Mouse (Mus musculus): Measurements from ENCODE around the gene Opcml. TPM values are rescaled to one million over a fixed set of nuclear protein-coding genes. Genes with fewer than 3 reads are reported as not detected.

Opcml gene
- polyA plus RNA-seq, 1 experiment = 88.3 TPM

DNA sequence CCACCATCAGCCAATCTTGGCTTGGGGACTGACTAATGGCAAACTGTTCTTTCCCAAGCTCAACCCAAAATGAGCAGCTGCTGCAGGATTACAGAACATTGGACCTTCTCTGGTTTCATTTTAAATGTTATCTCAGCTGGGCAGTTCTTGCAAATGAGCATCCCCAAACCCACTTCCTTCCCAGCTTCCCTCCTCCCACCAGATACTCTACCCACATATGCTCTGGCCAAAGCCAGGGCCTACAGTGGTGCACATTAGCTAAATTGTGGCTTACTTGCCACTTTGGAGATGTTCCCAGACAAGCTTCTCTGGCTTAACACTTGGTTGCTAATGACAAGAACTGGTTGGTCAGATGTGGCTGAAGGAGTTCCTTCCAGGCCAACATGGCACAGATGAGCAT, 311.4 kb downstream of the Opcml start:
- TF ChIP-seq CTCF (IDR thresholded peaks at IDR 0.05; ENCODE audit: extremely low read depth, insufficient read depth, low read length) = no peak
- TF ChIP-seq POLR2A (IDR thresholded peaks at IDR 0.05; ENCODE audit: extremely low read depth, insufficient read depth, low read length) = no peak
- Histone ChIP-seq H3K4me1 (ENCODE audit: control insufficient read depth, insufficient read depth, low read length) (peaks cover 3% of the 10 kb centered on the region), H3K27ac (ENCODE audit: insufficient read depth, low read length) (no peak overlapping the region), H3K4me3 (ENCODE audit: insufficient read depth, low read length) (no peak overlapping the region)

DNA sequence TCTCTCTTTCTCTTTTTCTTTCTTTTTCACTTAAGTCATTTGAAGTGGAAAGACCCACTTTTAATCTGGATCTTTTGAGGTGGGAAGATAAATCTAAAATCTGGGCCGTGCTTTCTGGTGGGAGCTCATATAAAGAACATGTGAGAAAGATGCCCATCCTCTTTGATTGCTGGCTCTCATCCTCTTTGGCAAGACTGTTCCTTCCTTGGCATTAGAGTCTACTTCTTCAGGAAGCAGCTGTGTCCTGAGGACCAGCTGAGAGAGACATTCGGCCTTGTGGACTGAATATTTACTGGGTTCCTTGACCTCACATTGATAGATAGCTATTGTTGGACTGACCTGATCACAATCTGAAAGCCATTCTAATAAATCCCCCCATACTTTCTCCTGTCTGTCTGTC, 331.3 kb downstream of the Opcml start:
- 0 out of 2 replicates have a peak, but pooled peaks cover 1% of the 10 kb centered on the region for H3K4me1 ChIP-seq (ENCODE audit: control insufficient read depth, insufficient read depth, low read length)
- H3K4me3 ChIP-seq (ENCODE audit: insufficient read depth, low read length) = no peak overlapping the region
- no peak for TF ChIP-seq POLR2A (IDR thresholded peaks at IDR 0.05; ENCODE audit: extremely low read depth, insufficient read depth, low read length)
- no peak overlapping the region for H3K27ac ChIP-seq (ENCODE audit: insufficient read depth, low read length)

DNA sequence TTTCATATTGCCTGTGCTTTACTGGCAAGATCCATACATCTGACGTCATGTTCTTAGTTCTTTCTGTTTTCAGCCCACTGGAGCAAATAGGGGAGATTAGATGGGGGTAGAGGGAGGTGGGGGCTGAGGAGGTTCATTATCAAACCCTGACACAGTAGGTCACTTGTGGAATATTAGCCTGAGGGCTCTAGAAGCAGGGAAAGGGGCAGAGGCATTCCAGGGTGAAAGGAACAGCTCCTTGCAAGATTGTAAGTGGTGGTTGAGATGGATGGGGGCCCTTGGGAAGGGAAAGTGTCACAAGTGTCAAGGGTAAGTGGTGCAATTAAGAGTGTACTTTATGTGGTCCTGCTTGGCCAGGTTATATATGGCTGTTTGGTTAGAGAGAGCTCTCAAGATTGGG, 338.2 kb downstream of the Opcml start:
- H3K4me3 ChIP-seq (ENCODE audit: insufficient read depth, low read length) = no peak overlapping the region
- no peak overlapping the region for H3K27ac ChIP-seq (ENCODE audit: insufficient read depth, low read length)
- TF ChIP-seq CTCF (IDR thresholded peaks at IDR 0.05; ENCODE audit: extremely low read depth, insufficient read depth, low read length) = no peak
- no peak for TF ChIP-seq POLR2A (IDR thresholded peaks at IDR 0.05; ENCODE audit: extremely low read depth, insufficient read depth, low read length)
- H3K4me1 ChIP-seq (ENCODE audit: control insufficient read depth, insufficient read depth, low read length) = 0 out of 2 replicates have a peak, but pooled peaks cover 1% of the 10 kb centered on the region

DNA sequence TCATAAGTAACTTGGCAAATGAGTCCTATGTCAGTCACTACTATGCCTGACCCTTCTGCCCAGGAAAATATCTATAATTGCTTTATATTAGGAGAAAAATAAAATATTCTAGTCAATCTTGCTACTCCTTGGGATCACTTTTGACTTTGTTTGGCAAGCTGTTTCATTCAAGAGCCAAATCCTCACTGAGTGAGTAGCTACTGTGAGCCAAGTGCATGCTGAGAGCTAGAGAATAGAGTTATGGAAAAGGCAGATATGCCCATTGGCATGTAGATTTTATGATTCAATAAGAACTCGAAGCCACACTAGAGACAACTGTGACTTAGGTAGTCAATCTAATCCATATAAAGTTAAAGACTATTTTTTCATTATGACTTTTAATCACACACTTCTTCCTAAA, 340.9 kb downstream of the Opcml start:
- Histone ChIP-seq H3K4me3 (ENCODE audit: insufficient read depth, low read length) (no peak overlapping the region), H3K27ac (ENCODE audit: insufficient read depth, low read length) (no peak overlapping the region), H3K4me1 (ENCODE audit: control insufficient read depth, insufficient read depth, low read length) (no peaks in the 10 kb centered on the region)
- TF ChIP-seq POLR2A (IDR thresholded peaks at IDR 0.05; ENCODE audit: extremely low read depth, insufficient read depth, low read length) (no peak), CTCF (IDR thresholded peaks at IDR 0.05; ENCODE audit: extremely low read depth, insufficient read depth, low read length) (no peak)

DNA sequence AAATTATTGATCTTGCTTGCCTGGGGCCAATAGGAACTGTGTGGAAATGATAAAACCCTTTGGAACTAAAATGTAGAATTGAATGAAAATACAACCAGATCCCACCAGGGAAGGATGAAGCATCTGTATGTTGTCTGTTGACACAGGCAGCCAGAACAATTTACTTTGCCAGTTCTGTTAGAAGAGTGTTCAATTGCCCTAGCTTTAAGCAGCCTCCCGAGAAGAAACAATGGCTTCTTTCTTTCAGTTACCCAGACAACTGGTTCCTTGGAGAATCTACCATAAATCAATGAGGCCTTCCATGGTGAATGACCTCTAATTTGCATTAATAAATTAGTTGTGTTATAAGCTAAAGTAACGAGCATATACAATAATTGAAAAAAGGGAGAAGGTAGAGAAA, 346.0 kb downstream of the Opcml start:
- Histone ChIP-seq H3K4me1 (ENCODE audit: control insufficient read depth, insufficient read depth, low read length) (no peaks in the 10 kb centered on the region), H3K4me3 (ENCODE audit: insufficient read depth, low read length) (no peak overlapping the region), H3K27ac (ENCODE audit: insufficient read depth, low read length) (no peak overlapping the region)
- TF ChIP-seq CTCF (IDR thresholded peaks at IDR 0.05; ENCODE audit: extremely low read depth, insufficient read depth, low read length) = no peak
- TF ChIP-seq POLR2A (IDR thresholded peaks at IDR 0.05; ENCODE audit: extremely low read depth, insufficient read depth, low read length) = no peak

DNA sequence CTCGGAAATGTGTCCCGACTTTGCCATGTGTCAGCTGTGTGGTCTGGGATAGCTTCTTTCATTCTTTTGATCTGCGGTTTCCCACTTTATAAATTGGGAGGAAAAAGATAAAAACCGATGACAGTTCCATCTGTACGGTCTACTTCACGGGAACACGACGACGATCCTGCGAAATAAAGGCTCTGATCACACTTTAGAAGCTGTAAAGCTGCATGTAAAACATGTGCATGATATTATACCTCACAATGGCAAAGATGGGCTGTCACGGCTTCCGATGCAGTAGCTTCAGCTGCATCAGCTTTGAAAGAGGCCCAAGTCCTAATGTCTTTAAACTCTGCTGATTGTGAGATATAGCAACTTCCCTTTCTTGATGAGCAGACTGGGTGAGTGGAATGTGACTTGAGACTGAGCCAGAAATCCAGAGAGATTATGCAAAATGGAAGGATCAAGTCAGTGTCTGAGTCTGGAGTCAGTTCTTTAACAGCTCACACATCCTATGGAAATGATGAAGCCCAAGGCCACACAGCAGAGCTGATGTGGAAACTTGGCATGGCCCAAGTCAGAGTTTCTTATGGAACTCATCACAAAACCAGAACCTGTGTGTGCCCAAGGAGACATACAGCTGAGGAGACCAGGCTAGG, 349.5 kb downstream of the Opcml start:
- Histone ChIP-seq H3K27ac (ENCODE audit: insufficient read depth, low read length) (no peak overlapping the region), H3K4me1 (ENCODE audit: control insufficient read depth, insufficient read depth, low read length) (no peaks in the 10 kb centered on the region), H3K4me3 (ENCODE audit: insufficient read depth, low read length) (no peak overlapping the region)
- TF ChIP-seq CTCF (IDR thresholded peaks at IDR 0.05; ENCODE audit: extremely low read depth, insufficient read depth, low read length) = no peak
- no peak for TF ChIP-seq POLR2A (IDR thresholded peaks at IDR 0.05; ENCODE audit: extremely low read depth, insufficient read depth, low read length)

DNA sequence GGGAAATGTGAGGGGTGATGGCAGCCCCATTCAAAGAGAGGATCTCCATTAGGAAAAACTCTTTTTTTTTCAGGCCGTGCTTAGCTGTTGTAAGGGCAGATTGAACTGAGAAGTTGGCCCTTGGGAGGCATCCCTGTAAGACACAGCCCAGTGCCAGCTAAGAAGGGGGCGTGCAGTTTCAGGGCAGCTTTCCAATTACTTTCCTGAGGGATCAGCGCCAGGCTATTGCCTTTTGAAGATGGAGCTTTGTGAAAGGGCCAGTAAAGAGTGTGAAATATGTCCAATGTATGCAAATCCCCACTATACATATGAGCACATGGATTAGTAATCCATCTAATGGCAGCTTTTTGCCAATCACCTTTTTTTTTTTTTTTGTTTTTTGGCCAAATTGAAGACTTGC, 358.9 kb downstream of the Opcml start:
- H3K4me1 ChIP-seq (ENCODE audit: control insufficient read depth, insufficient read depth, low read length) = no peaks in the 10 kb centered on the region; the same call in 1 of the 2 replicates
- TF ChIP-seq CTCF (IDR thresholded peaks at IDR 0.05; ENCODE audit: extremely low read depth, insufficient read depth, low read length) (no peak), POLR2A (IDR thresholded peaks at IDR 0.05; ENCODE audit: extremely low read depth, insufficient read depth, low read length) (no peak)
- no peak overlapping the region for H3K4me3 ChIP-seq (ENCODE audit: insufficient read depth, low read length)
- no peak overlapping the region for H3K27ac ChIP-seq (ENCODE audit: insufficient read depth, low read length)

DNA sequence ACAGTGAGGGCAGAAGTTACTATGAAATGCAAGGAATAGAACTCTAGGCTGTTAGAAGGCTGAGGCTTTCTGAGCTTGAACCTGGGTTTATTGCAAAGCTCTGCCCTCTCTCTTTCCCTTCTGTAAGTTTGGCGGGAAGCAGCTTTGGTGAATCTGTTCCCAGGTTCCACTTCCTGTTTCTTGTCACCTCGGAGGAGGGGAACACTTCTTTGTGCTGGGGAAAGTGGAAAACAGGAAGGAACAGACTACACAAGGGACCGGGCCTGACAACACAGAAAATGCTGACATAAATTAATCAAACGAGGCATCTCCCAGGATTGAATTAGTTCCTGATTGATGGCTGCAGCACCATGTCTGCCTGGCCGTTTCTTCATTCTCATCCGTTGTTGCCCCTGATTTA, 363.2 kb downstream of the Opcml start:
- no peak for TF ChIP-seq CTCF (IDR thresholded peaks at IDR 0.05; ENCODE audit: extremely low read depth, insufficient read depth, low read length)
- TF ChIP-seq POLR2A (IDR thresholded peaks at IDR 0.05; ENCODE audit: extremely low read depth, insufficient read depth, low read length) = no peak
- H3K4me3 ChIP-seq (ENCODE audit: insufficient read depth, low read length) = no peak overlapping the region
- H3K27ac ChIP-seq (ENCODE audit: insufficient read depth, low read length) = no peak overlapping the region
- no peaks in the 10 kb centered on the region; the same call in 1 of the 2 replicates for H3K4me1 ChIP-seq (ENCODE audit: control insufficient read depth, insufficient read depth, low read length)

DNA sequence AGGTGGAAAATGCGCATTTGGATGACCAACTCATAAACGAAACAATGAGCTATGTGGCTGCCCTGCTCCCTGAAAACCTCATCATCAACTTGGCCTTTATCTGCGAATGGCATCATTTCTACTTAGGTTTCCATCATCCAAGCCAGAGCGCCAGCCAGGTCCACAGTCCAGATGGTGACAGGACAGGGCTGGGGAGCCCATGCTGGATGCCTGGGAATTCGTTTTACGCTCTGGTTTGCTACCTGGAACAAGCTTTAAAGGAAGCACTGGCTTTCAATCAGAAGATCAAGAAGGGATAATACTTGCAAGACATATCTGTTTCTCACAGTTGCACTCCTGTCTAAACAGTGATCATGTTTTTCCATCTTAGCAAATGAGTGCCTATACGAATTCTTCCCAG, 366.5 kb downstream of the Opcml start:
- Histone ChIP-seq H3K4me1 (ENCODE audit: control insufficient read depth, insufficient read depth, low read length) (no peaks in the 10 kb centered on the region), H3K27ac (ENCODE audit: insufficient read depth, low read length) (no peak overlapping the region), H3K4me3 (ENCODE audit: insufficient read depth, low read length) (no peak overlapping the region)
- no peak for TF ChIP-seq POLR2A (IDR thresholded peaks at IDR 0.05; ENCODE audit: extremely low read depth, insufficient read depth, low read length)
- no peak for TF ChIP-seq CTCF (IDR thresholded peaks at IDR 0.05; ENCODE audit: extremely low read depth, insufficient read depth, low read length)

DNA sequence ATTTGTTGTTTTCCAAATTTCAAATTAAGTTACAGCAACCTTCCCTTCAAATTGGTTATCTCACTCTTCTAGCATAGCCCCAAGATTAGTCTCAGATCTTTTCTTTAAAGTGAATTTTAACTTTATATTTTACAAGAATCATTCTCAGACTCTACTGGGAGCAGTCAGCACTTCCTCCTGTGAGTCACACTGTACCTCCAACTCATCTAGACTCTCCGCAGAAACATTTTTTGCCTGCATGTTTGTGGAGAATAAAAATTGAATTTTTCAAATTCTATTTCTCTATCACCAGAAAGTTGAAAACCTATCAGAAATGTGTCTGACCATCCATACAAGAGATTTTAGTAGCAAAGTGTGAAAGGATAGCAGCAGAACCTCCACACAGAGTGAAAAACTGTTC, 370.4 kb downstream of the Opcml start:
- TF ChIP-seq POLR2A (IDR thresholded peaks at IDR 0.05; ENCODE audit: extremely low read depth, insufficient read depth, low read length) (no peak), CTCF (IDR thresholded peaks at IDR 0.05; ENCODE audit: extremely low read depth, insufficient read depth, low read length) (no peak)

More for the DNA sequence above, 370.4 kb downstream of the Opcml start:
- no peak overlapping the region for H3K27ac ChIP-seq (ENCODE audit: insufficient read depth, low read length)
- H3K4me1 ChIP-seq (ENCODE audit: control insufficient read depth, insufficient read depth, low read length) = peaks cover 5% of the 10 kb centered on the region; the same call in 1 of the 2 replicates
- no peak overlapping the region for H3K4me3 ChIP-seq (ENCODE audit: insufficient read depth, low read length)

Data from cortical plate, adult 2 months (tissue).